Mouse (Mus musculus) hindbrain, embryonic 14.5 days (tissue): ENCODE measurements at regions not wholly inside any gene's neighbourhood (a gene's known extent, or its start where the extent isn't known, plus 50 kb on each side); places are given as distances from the start of the nearest gene placed in this dataset.

Experiments used
- ATAC-seq: fragments of 200-750 bp; cut with Nextera tagmentation; 2 replicates; pipeline ENCODE4 v1.8.0; 2017; ENCODE audit warnings: moderate number of reproducible peaks, mild to moderate bottlenecking, moderate TSS enrichment, moderate library complexity; ENCODE audit not compliant: low FRiP score
- DNase-seq: peaks from one replicate; pipeline ENCODE4 v3.0.0-alpha.2; 2015; ENCODE audit warnings: low spot score
- H3K27ac ChIP-seq: fragments of 300-500 bp; sonication (generic); 2 replicates; pipeline ENCODE4 v1.5.1; 2014; ENCODE audit warnings: mild to moderate bottlenecking, moderate library complexity
- H3K27me3 ChIP-seq: fragments of 300-500 bp; sonication (generic); 2 replicates; pipeline ENCODE4 v1.6.1; 2014; ENCODE audit warnings: mild to moderate bottlenecking, low read length, mixed read lengths; ENCODE audit not compliant: control insufficient read depth, insufficient read depth
- H3K36me3 ChIP-seq: fragments of 300-500 bp; sonication (generic); replicated peaks from 2 replicates; pipeline ENCODE4 v1.6.1; 2014; ENCODE audit not compliant: control insufficient read depth, insufficient read depth
- H3K4me1 ChIP-seq: fragments of 300-500 bp; sonication (generic); replicated peaks from 2 replicates; pipeline ENCODE4 v1.6.1; 2014; ENCODE audit warnings: antibody characterized with exemption, low read length, mixed read lengths; ENCODE audit not compliant: control insufficient read depth, insufficient read depth
- H3K4me2 ChIP-seq: fragments of 300-500 bp; sonication (generic); replicated peaks from 2 replicates; pipeline ENCODE4 v1.6.1; 2014; ENCODE audit warnings: mild to moderate bottlenecking, moderate library complexity
- H3K4me3 ChIP-seq: fragments of 300-500 bp; sonication (generic); replicated peaks from 2 replicates; pipeline ENCODE4 v1.5.1; 2014; ENCODE audit warnings: mild to moderate bottlenecking, low read length
- H3K9ac ChIP-seq: fragments of 300-500 bp; sonication (generic); 2 replicates; pipeline ENCODE4 v1.6.1; 2014
- H3K9me3 ChIP-seq: fragments of 300-500 bp; sonication (generic); 2 replicates; pipeline ENCODE4 v1.6.1; 2016; ENCODE audit warnings: low read length; ENCODE audit not compliant: control insufficient read depth
- WGBS: fragments of 180-500 bp; shearing (Covaris S2); extraction: QIAGEN DNeasy Blood & Tissue Kit; methylation state at CpG from one replicate; pipeline ENCODE4 v1.1.7; 2014; 5-methylcytosine and 5-hydroxymethylcytosine counted together

DNA sequence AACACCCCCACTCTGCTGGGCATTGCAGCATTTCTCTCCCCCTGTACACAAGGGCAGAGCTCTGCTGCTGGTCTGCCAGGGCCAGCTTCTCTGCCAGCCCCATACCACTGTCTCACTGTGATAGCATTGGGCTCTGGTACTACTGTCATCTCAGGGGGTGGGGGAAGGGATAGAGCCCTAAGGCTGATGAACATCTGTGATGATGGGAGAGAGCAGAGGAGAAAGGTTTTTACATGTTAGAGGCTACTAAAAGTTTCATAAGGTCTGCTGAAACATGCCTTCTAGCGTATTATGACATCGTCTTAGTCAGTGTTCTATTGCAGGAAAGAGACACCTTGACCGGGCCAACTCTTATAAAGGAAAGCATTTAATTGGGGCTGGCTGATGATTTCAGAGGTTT lies 176.4 kb upstream of the Gjb5 start:
- Histone ChIP-seq H3K4me1 (no peaks in the 10 kb centered on the region), H3K4me3 (no peak overlapping the region), H3K27ac (no peak overlapping the region), H3K4me2 (no peak overlapping the region), H3K36me3 (no peaks in the 10 kb centered on the region), H3K9ac (no peak overlapping the region), H3K9me3 (no peaks in the 10 kb centered on the region), H3K27me3 (no peaks in the 10 kb centered on the region)
- ATAC-seq (no peak), DNase-seq (no peak)
- WGBS = 93% methylated on average over 3 of the region's 3 CpGs

DNA sequence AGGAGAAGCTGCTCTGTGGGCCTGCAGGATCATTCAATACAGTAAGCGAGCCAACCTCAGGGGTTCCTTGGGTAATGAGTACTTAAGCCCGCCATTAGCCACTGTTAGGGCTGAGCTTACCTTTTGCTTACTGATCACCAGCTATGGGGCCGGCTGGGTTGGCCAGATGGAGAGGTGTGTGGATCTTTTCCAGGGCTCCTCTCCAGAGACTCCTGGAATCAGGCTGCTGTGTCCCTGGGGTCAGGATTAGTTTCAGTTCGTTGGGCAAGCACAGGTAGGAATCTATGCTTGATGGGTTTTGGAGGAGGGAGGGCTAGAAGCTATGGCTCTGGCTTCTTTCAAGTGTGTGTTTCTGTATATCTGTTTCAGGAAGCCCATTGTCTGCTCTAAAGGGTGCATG lies 175.7 kb upstream of the Gjb5 start:
- H3K27ac ChIP-seq = no peak overlapping the region
- no peaks in the 10 kb centered on the region for H3K36me3 ChIP-seq
- DNase-seq (no peak), ATAC-seq (no peak)
- H3K4me1 ChIP-seq = no peaks in the 10 kb centered on the region
- H3K4me3 ChIP-seq = no peak overlapping the region
- no peak overlapping the region for H3K4me2 ChIP-seq
- no peaks in the 10 kb centered on the region for H3K27me3 ChIP-seq
- H3K9me3 ChIP-seq = no peaks in the 10 kb centered on the region
- no peak overlapping the region for H3K9ac ChIP-seq
- WGBS = 77% methylated on average over 4 of the region's 4 CpGs

DNA sequence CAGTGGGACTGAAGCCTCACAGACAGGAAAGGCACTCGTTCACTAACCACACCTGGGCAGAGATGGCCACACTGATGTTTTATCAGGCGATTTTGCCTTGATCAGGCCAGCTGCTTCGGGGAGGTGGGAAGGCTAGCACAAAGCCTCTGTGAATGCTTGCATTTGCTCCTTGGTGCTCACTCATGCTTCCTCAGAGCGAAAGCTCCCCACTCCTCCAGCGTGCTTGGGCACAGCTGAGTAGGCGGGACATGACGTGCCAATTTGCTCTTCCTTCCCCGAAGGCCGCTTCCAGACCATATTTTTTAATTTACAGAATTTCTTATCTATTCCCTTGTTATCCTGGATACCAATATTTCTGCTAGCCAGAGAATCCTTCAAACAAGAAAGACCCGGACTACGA lies 172.8 kb upstream of the Gjb5 start:
- Histone ChIP-seq H3K4me3 (no peak overlapping the region), H3K27me3 (no peaks in the 10 kb centered on the region), H3K27ac (no peak overlapping the region), H3K4me2 (no peak overlapping the region), H3K4me1 (no peaks in the 10 kb centered on the region), H3K9ac (no peak overlapping the region), H3K9me3 (no peaks in the 10 kb centered on the region), H3K36me3 (no peaks in the 10 kb centered on the region)
- WGBS = 75% methylated on average over 11 of the region's 11 CpGs
- DNase-seq (no peak), ATAC-seq (no peak)

DNA sequence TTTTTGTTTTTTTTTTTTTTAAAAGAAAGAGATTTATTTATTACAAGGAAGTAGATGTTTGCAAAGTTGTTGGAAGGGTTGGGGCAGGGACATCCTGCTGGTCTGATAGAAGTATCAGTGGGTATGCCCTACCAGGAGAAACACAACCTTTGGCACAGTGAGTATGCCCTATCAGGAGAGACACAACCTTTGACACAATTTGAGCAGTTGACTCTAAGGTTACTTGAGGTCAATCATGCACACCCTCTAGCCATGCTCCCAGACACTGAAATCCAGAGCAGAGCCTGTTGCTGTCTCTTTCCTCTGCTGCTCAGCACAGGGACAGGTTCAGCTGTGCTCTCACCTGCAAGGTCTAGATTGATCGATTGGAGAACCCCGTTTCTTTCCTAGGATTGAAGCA lies 164.2 kb upstream of the Gjb5 start:
- Histone ChIP-seq H3K9me3 (no peaks in the 10 kb centered on the region), H3K4me2 (no peak overlapping the region), H3K4me1 (no peaks in the 10 kb centered on the region), H3K9ac (no peak overlapping the region), H3K4me3 (no peak overlapping the region), H3K27me3 (no peaks in the 10 kb centered on the region), H3K36me3 (no peaks in the 10 kb centered on the region), H3K27ac (no peak overlapping the region)
- WGBS = 91% methylated on average over 2 of the region's 2 CpGs
- no peak for ATAC-seq
- DNase-seq = no peak

DNA sequence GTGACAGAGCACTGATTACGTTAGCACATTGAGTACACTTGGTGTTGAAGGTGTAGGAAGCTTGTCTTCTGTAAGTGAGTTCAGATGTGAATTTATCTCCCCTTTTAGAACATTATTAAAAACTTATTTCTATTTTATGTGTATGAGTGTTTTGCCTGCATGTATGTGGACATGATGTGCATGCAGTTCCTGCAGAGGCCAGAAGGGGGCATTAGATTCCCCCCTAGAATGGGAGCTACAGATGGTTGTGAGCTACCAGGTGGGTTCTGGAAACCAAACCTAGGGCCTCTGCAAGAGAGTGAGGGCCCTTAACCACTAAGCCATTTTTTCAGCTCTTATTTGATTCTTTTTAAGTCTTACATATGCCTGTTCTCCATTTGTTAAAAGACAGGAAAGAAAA lies 160.0 kb upstream of the Gjb5 start:
- DNase-seq (no peak), ATAC-seq (no peak)
- Histone ChIP-seq H3K27ac (no peak overlapping the region), H3K4me2 (no peak overlapping the region), H3K27me3 (no peaks in the 10 kb centered on the region), H3K9me3 (no peaks in the 10 kb centered on the region), H3K4me1 (no peaks in the 10 kb centered on the region), H3K4me3 (no peak overlapping the region), H3K9ac (no peak overlapping the region), H3K36me3 (no peaks in the 10 kb centered on the region)
- WGBS = 100% methylated on average over 1 of the region's 1 CpGs

DNA sequence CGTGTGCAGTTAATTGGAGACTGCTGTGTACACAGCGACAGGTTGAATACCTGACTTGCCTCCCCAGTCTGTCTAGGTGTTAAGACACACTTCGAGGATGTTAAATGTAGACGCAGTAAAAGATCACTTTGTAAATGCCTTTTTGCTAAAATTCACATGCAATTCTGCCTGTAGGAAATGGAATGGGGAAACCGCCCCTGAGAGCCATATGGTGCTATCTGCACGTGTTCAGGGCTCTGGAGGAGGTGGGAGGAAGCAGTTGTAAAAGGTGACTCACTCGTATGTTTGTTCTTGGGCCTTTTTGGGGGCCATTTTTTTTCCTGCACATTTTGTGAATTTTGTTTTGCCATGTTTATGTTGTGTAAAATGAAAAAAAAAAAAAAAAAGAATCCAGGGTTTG lies 159.6 kb upstream of the Gjb5 start:
- no peaks in the 10 kb centered on the region for H3K9me3 ChIP-seq
- DNase-seq (no peak), ATAC-seq (no peak)
- H3K4me3 ChIP-seq = no peak overlapping the region
- H3K4me1 ChIP-seq = no peaks in the 10 kb centered on the region
- no peak overlapping the region for H3K27ac ChIP-seq
- no peaks in the 10 kb centered on the region for H3K27me3 ChIP-seq
- H3K9ac ChIP-seq = no peak overlapping the region
- WGBS = 88% methylated on average over 7 of the region's 7 CpGs
- H3K36me3 ChIP-seq = no peaks in the 10 kb centered on the region
- H3K4me2 ChIP-seq = no peak overlapping the region

DNA sequence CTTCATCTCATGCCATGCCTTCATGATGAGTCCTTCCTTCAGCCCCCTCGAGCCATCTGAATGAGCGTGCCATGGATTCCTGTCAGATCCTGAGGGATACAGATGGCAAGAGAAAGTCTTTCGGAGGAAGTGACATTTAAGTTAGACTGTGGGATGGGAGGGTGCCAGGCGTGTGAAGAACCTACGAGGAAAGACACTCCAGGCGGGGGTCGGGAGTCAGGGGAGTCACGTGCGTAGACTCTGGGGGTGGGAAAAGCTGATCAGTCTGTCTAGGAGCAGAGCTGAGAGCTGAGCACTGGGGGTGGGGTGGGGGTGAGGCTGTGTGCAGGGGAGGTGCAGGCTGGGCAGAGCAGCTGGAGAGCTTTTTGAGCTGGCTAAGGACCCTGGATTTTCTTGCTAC lies 152.0 kb upstream of the Gjb5 start:
- 84% methylated on average over 9 of the region's 9 CpGs for WGBS
- ATAC-seq = no peak
- no peak for DNase-seq
- H3K27me3 ChIP-seq = no peaks in the 10 kb centered on the region
- no peaks in the 10 kb centered on the region for H3K36me3 ChIP-seq
- no peak overlapping the region for H3K4me2 ChIP-seq
- no peak overlapping the region for H3K4me3 ChIP-seq
- H3K9me3 ChIP-seq = no peaks in the 10 kb centered on the region
- H3K4me1 ChIP-seq = no peaks in the 10 kb centered on the region
- H3K27ac ChIP-seq = no peak overlapping the region
- H3K9ac ChIP-seq = no peak overlapping the region

DNA sequence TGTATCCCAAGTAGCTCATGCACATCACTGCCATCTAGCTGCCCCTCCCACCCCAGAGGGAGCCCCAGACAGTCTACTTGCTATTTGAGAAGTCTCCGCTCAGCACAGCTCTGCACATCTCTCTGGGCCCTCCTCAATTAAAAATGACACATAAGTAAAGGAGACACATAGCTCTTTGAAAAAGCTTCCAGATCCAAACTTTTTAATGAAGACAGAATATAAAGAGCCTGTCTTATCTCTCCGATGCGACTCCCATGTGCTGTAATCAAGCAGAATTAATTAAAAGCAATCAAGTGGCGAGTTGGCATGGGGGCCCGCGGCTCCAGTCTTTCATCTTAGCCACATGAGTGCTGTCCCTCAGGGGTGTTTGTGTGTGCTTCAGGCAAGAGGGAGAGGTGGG lies 144.6 kb upstream of the Gjb5 start:
- ATAC-seq = no peak
- no peaks in the 10 kb centered on the region for H3K4me1 ChIP-seq
- H3K4me2 ChIP-seq = no peak overlapping the region
- WGBS = 65% methylated on average over 6 of the region's 6 CpGs
- H3K9me3 ChIP-seq = no peaks in the 10 kb centered on the region
- no peak overlapping the region for H3K4me3 ChIP-seq
- no peaks in the 10 kb centered on the region for H3K36me3 ChIP-seq
- H3K9ac ChIP-seq = no peak overlapping the region
- H3K27ac ChIP-seq = no peak overlapping the region
- H3K27me3 ChIP-seq = no peaks in the 10 kb centered on the region
- DNase-seq = no peak

DNA sequence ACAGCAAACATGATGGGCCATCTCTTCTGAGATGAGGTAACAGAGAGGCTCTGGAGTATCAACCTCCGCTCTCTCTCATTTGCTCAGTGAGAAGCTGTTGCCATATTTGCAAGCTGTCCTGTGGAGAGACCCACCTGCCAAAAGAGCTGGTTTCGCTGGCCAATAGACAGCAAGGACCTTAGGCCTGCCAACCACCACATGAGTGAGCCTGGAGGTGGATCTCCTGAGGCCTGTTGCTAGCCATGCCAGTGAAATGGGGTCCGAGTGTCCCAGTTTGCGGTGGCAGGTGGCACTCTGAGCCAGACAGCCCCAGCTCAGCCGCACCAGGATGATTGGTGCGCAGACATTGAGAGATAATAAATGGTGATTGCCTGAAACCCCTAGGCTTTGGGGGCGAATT lies 143.9 kb upstream of the Gjb5 start:
- Histone ChIP-seq H3K36me3 (no peaks in the 10 kb centered on the region), H3K4me1 (no peaks in the 10 kb centered on the region), H3K27ac (no peak overlapping the region), H3K9ac (no peak overlapping the region), H3K9me3 (no peaks in the 10 kb centered on the region), H3K27me3 (no peaks in the 10 kb centered on the region), H3K4me3 (no peak overlapping the region), H3K4me2 (no peak overlapping the region)
- no peak for DNase-seq
- 87% methylated on average over 7 of the region's 7 CpGs for WGBS
- ATAC-seq = no peak

DNA sequence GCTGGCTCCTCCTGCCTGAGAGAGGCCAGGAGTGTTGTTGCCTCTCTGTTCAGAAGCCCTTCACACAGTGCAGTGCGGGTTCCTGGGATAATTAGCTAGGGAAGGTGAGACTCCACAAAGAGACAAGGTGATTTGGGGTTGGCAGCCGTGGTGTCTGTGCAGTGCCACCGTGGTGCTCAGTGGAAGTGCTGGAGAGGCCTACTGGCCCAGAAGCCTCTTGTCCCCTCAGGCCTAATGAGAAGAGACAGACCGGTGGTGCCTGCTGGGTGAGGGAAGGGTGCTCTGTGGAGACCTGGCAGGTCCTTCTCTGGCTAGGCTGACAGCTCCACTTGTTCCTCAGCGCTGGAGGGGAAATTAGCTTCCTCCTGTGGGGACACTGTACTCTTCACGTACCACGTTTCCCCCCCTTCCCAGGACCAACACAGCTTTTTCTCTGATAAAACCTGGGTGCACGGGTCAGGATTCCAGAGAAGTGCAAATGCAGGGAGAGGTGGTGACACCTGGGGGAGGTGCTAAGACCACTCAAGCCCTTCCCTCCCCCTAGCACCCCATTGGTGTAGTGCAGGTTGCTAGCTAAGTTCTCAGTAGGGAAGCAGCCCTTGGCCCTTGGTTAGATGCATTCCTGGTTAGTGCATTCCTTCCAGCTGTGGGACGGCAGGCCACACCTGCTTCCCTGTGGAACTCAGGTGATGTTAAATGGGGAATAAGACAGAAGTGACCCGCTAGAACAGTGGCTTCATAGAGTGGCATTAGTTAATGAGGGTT lies 129.2 kb upstream of the Gjb5 start:
- WGBS = 35% methylated on average over 10 of the region's 10 CpGs
- Histone ChIP-seq H3K9ac (no peak overlapping the region), H3K27me3 (no peaks in the 10 kb centered on the region; the same call in 1 of the 2 replicates), H3K4me1 (no peaks in the 10 kb centered on the region), H3K9me3 (no peaks in the 10 kb centered on the region), H3K4me3 (no peak overlapping the region), H3K4me2 (no peak overlapping the region), H3K36me3 (no peaks in the 10 kb centered on the region), H3K27ac (no peak overlapping the region)
- ATAC-seq (no peak), DNase-seq (no peak)
